Mouse (Mus musculus) forebrain, embryonic 16.5 days (tissue): ENCODE results near the gene Rbmx2. TPM values are rescaled to one million over a fixed set of nuclear protein-coding genes. Genes with fewer than 3 reads are reported as not detected.

Source experiments
- ATAC-seq: fragments of 200-750 bp; cut with Nextera tagmentation; 2 replicates; pipeline ENCODE4 v1.8.0; 2017; ENCODE audit warnings: mild to moderate bottlenecking, moderate library complexity
- H3K27ac ChIP-seq: fragments of 300-500 bp; sonication (generic); 2 replicates; pipeline ENCODE4 v1.5.1; 2014; ENCODE audit warnings: low read length, control low read depth
- H3K27me3 ChIP-seq: fragments of 300-500 bp; sonication (generic); replicated peaks from 2 replicates; pipeline ENCODE4 v1.6.1; 2014; ENCODE audit warnings: low read length; ENCODE audit not compliant: control insufficient read depth, insufficient read depth
- H3K36me3 ChIP-seq: fragments of 300-500 bp; sonication (generic); 2 replicates; pipeline ENCODE4 v1.6.1; 2014; ENCODE audit not compliant: control insufficient read depth, insufficient read depth
- H3K4me1 ChIP-seq: fragments of 300-500 bp; sonication (generic); replicated peaks from 2 replicates; pipeline ENCODE4 v1.6.1; 2014; ENCODE audit warnings: low read length; ENCODE audit not compliant: control insufficient read depth, insufficient read depth
- H3K4me2 ChIP-seq: fragments of 300-500 bp; sonication (generic); 2 replicates; pipeline ENCODE4 v1.6.1; 2014; ENCODE audit warnings: mild to moderate bottlenecking, low read length, control low read depth
- H3K4me3 ChIP-seq: fragments of 300-500 bp; sonication (generic); replicated peaks from 2 replicates; pipeline ENCODE4 v1.5.1; 2014; ENCODE audit warnings: mild to moderate bottlenecking, low read length, control low read depth
- H3K9ac ChIP-seq: fragments of 300-500 bp; sonication (generic); replicated peaks from 2 replicates; pipeline ENCODE4 v1.6.1; 2014; ENCODE audit warnings: low read depth, low read length, control low read depth
- H3K9me3 ChIP-seq: fragments of 300-500 bp; sonication (generic); 2 replicates; pipeline ENCODE4 v1.6.1; 2016; ENCODE audit warnings: low read length; ENCODE audit not compliant: control insufficient read depth
- WGBS: fragments of 180-500 bp; shearing (Covaris S2); extraction: QIAGEN DNeasy Blood & Tissue Kit; methylation state at CpG from one replicate; pipeline ENCODE4 v1.1.7; 2014; 5-methylcytosine and 5-hydroxymethylcytosine counted together
- polyA plus RNA-seq: library from polyadenylated mRNA; unstranded; fragments of >200 nt; fragmentation: Nextera tagmentation; extraction: Ambion mirVana; gene quantifications from 2 replicates; pipeline ENCODE4 v1.2.1, GENCODE M21; 2015

Rbmx2 gene
- polyA plus RNA-seq = 22.6 and 23.3 TPM in 2 replicates

- H3K9ac ChIP-seq = peak within 1 kb of the TSS; percentile 60
- peak within 1 kb of the TSS; percentile 60 for H3K4me3 ChIP-seq
- 7% methylated on average over 39 of the region's 42 CpGs for WGBS
- no peaks in the 10 kb centered on the region for H3K27me3 ChIP-seq
- peaks cover 10% of the 10 kb centered on the region for H3K4me1 ChIP-seq
- peak; percentile 98 for ATAC-seq
- H3K36me3 ChIP-seq = no peaks in the 10 kb centered on the region
- H3K9me3 ChIP-seq = no peaks in the 10 kb centered on the region
- H3K4me2 ChIP-seq = peak within 1 kb of the TSS; percentile 64
- no peak within 1 kb of the TSS for H3K27ac ChIP-seq
These were observed at the start of gene Rbmx2 for GRCm38 (mm10) chrX:48694864-48695371. Gene Rbmx2, plus strand, starts transcription at chrX:48695004.

GRCm38 (mm10) chrX:48666807-48667206 is 28.0 kb upstream of the Rbmx2 start:
- no peak overlapping the region for H3K4me2 ChIP-seq
- no peak overlapping the region for H3K27ac ChIP-seq
- no peak overlapping the region for H3K9ac ChIP-seq
- no peak overlapping the region for H3K4me3 ChIP-seq
- H3K36me3 ChIP-seq = no peaks in the 10 kb centered on the region
- WGBS = 23% methylated on average over 6 of the region's 6 CpGs
- no peaks in the 10 kb centered on the region for H3K27me3 ChIP-seq
- H3K9me3 ChIP-seq = no peaks in the 10 kb centered on the region
- ATAC-seq = peak; percentile 40
- H3K4me1 ChIP-seq = no peaks in the 10 kb centered on the region

- Histone ChIP-seq H3K27me3 (no peaks in the 10 kb centered on the region), H3K27ac (no peak overlapping the region), H3K9me3 (no peaks in the 10 kb centered on the region), H3K4me1 (no peaks in the 10 kb centered on the region), H3K4me3 (no peak overlapping the region), H3K4me2 (no peak overlapping the region), H3K9ac (no peak overlapping the region), H3K36me3 (no peaks in the 10 kb centered on the region)
- no peak for ATAC-seq
- WGBS = 60% methylated on average over 3 of the region's 3 CpGs
These were observed 25.2 kb upstream of the Rbmx2 start for GRCm38 (mm10) chrX:48669588-48669987.

- no peak overlapping the region for H3K4me2 ChIP-seq
- no peak overlapping the region for H3K4me3 ChIP-seq
- 68% methylated on average over 3 of the region's 3 CpGs for WGBS
- H3K9me3 ChIP-seq = no peaks in the 10 kb centered on the region
- no peak overlapping the region for H3K27ac ChIP-seq
- ATAC-seq = no peak
- H3K27me3 ChIP-seq = no peaks in the 10 kb centered on the region
- no peaks in the 10 kb centered on the region for H3K4me1 ChIP-seq
- no peaks in the 10 kb centered on the region for H3K36me3 ChIP-seq
- H3K9ac ChIP-seq = no peak overlapping the region
These were observed 23.1 kb upstream of the Rbmx2 start for GRCm38 (mm10) chrX:48671714-48672113.

- H3K9me3 ChIP-seq = no peaks in the 10 kb centered on the region
- WGBS = 53% methylated on average over 4 of the region's 4 CpGs
- H3K27me3 ChIP-seq = no peaks in the 10 kb centered on the region
- no peak for ATAC-seq
- H3K9ac ChIP-seq = no peak within 1 kb of the TSS
- no peak within 1 kb of the TSS for H3K4me2 ChIP-seq
- H3K4me3 ChIP-seq = no peak within 1 kb of the TSS
- H3K27ac ChIP-seq = no peak within 1 kb of the TSS
- no peaks in the 10 kb centered on the region for H3K36me3 ChIP-seq
- no peaks in the 10 kb centered on the region for H3K4me1 ChIP-seq
These were observed 20.6 kb upstream of the Rbmx2 start, which contains the start of gene Gpr119 for GRCm38 (mm10) chrX:48674171-48674570. Gene Gpr119, minus strand, starts transcription at chrX:48674478.

- Histone ChIP-seq H3K9me3 (no peaks in the 10 kb centered on the region), H3K36me3 (no peaks in the 10 kb centered on the region), H3K4me2 (no peak overlapping the region), H3K4me3 (no peak overlapping the region), H3K4me1 (no peaks in the 10 kb centered on the region), H3K27ac (no peak overlapping the region), H3K27me3 (no peaks in the 10 kb centered on the region), H3K9ac (no peak overlapping the region)
- WGBS = 24% methylated on average over 3 of the region's 3 CpGs
- ATAC-seq = no peak
These were observed 11.4 kb upstream of the Rbmx2 start for GRCm38 (mm10) chrX:48683451-48683850.

GRCm38 (mm10) chrX:48683857-48684256 is 10.9 kb upstream of the Rbmx2 start:
- no peak overlapping the region for H3K4me2 ChIP-seq
- no peaks in the 10 kb centered on the region for H3K36me3 ChIP-seq
- no peak overlapping the region for H3K27ac ChIP-seq
- H3K4me1 ChIP-seq = no peaks in the 10 kb centered on the region
- no peaks in the 10 kb centered on the region for H3K27me3 ChIP-seq
- no peak overlapping the region for H3K4me3 ChIP-seq
- ATAC-seq = no peak
- no peak overlapping the region for H3K9ac ChIP-seq
- WGBS = 76% methylated on average over 5 of the region's 5 CpGs
- H3K9me3 ChIP-seq = no peaks in the 10 kb centered on the region

- Histone ChIP-seq H3K36me3 (no peaks in the 10 kb centered on the region), H3K4me1 (peaks cover 10% of the 10 kb centered on the region), H3K27me3 (no peaks in the 10 kb centered on the region), H3K9me3 (no peaks in the 10 kb centered on the region), H3K9ac (peak overlapping the region; percentile 42), H3K4me3 (peak overlapping the region; percentile 60), H3K27ac (no peak overlapping the region), H3K4me2 (peak overlapping the region; percentile 64)
- WGBS = 7% methylated on average over 6 of the region's 6 CpGs
- peak; percentile 88 for ATAC-seq
These were observed 344 bp upstream of the Rbmx2 start for GRCm38 (mm10) chrX:48694460-48694859.

GRCm38 (mm10) chrX:48709701-48710100 is 14.9 kb downstream of the Rbmx2 start:
- Histone ChIP-seq H3K4me3 (no peak overlapping the region), H3K9ac (no peak overlapping the region), H3K9me3 (no peaks in the 10 kb centered on the region), H3K36me3 (no peaks in the 10 kb centered on the region), H3K27ac (no peak overlapping the region), H3K27me3 (no peaks in the 10 kb centered on the region), H3K4me1 (no peaks in the 10 kb centered on the region), H3K4me2 (no peak overlapping the region)
- ATAC-seq = no peak
- 88% methylated on average over 10 of the region's 10 CpGs for WGBS

- H3K27ac ChIP-seq = no peak overlapping the region
- no peaks in the 10 kb centered on the region for H3K36me3 ChIP-seq
- H3K27me3 ChIP-seq = no peaks in the 10 kb centered on the region
- H3K9me3 ChIP-seq = no peaks in the 10 kb centered on the region
- no peak overlapping the region for H3K4me3 ChIP-seq
- no peaks in the 10 kb centered on the region for H3K4me1 ChIP-seq
- WGBS = 86% methylated on average over 8 of the region's 8 CpGs
- ATAC-seq = no peak
- H3K4me2 ChIP-seq = no peak overlapping the region
- no peak overlapping the region for H3K9ac ChIP-seq
These were observed 18.0 kb downstream of the Rbmx2 start for GRCm38 (mm10) chrX:48712846-48713245.
